Mouse (Mus musculus) intestine, postnatal 0 days (tissue): ENCODE measurements around the gene Hectd1. TPM values are rescaled to one million over a fixed set of nuclear protein-coding genes. Genes with fewer than 3 reads are reported as not detected.

ENCODE experiments used
- ATAC-seq: fragments of 200-750 bp; cut with Nextera tagmentation; 2 replicates; pipeline ENCODE4 v1.8.0; 2017; ENCODE audit warnings: mild to moderate bottlenecking, moderate TSS enrichment, moderate library complexity
- H3K27ac ChIP-seq: fragments of 300-500 bp; sonication (generic); 2 replicates; pipeline ENCODE4 v1.5.1; 2014; ENCODE audit warnings: mild to moderate bottlenecking, low read depth, low read length, moderate library complexity
- H3K27me3 ChIP-seq: fragments of 300-500 bp; sonication (generic); replicated peaks from 2 replicates; pipeline ENCODE4 v1.6.1; 2014; ENCODE audit warnings: low read length, mixed read lengths; ENCODE audit not compliant: control insufficient read depth, insufficient read depth
- H3K36me3 ChIP-seq: fragments of 300-500 bp; sonication (generic); 2 replicates; pipeline ENCODE4 v1.6.1; 2014; ENCODE audit warnings: mild to moderate bottlenecking, moderate library complexity; ENCODE audit not compliant: control insufficient read depth, insufficient read depth
- H3K4me1 ChIP-seq: fragments of 300-500 bp; sonication (generic); replicated peaks from 2 replicates; pipeline ENCODE4 v1.6.1; 2014; ENCODE audit warnings: antibody characterized with exemption, low read length, mixed read lengths; ENCODE audit not compliant: control insufficient read depth, insufficient read depth
- H3K4me2 ChIP-seq: fragments of 300-500 bp; sonication (generic); replicated peaks from 2 replicates; pipeline ENCODE4 v1.6.1; 2014; ENCODE audit warnings: low read depth, mild to moderate bottlenecking, moderate library complexity
- H3K4me3 ChIP-seq: fragments of 300-500 bp; sonication (generic); 2 replicates; pipeline ENCODE4 v1.5.1; 2014; ENCODE audit warnings: low read depth, low read length
- H3K9ac ChIP-seq: fragments of 300-500 bp; sonication (generic); 2 replicates; pipeline ENCODE4 v1.6.1; 2014; ENCODE audit warnings: mild to moderate bottlenecking, low read depth, low read length
- H3K9me3 ChIP-seq: fragments of 300-500 bp; sonication (generic); 2 replicates; pipeline ENCODE4 v1.6.1; 2016; ENCODE audit warnings: mixed run types; ENCODE audit not compliant: control insufficient read depth
- CTCF ChIP-seq: sonication (generic); IDR thresholded peaks from 2 replicates; pipeline ENCODE4 v1.5.1; 2016; ENCODE audit warnings: low read depth, mild to moderate bottlenecking, control low read depth, antibody characterized with exemption, moderate library complexity
- WGBS: fragments of 180-500 bp; shearing (Covaris S2); extraction: QIAGEN DNeasy Blood & Tissue Kit; methylation state at CpG from one replicate; pipeline ENCODE4 v1.1.7; 2014; 5-methylcytosine and 5-hydroxymethylcytosine counted together
- polyA plus RNA-seq: library from polyadenylated mRNA; unstranded; fragments of >200 nt; fragmentation: Nextera tagmentation; extraction: Ambion mirVana; gene quantifications from 2 replicates; pipeline ENCODE4 v1.2.1, GENCODE M21; 2015

Gene Hectd1
- 16.8 and 20.9 TPM in 2 replicates for polyA plus RNA-seq

GRCm38 (mm10) chr12:51829290-51830076, at the start of gene Hectd1:
TSS of gene Hectd1 (minus strand) at chr12:51829536.
- H3K9ac ChIP-seq: peak within 1 kb of the TSS; percentile 94
- H3K27me3 ChIP-seq: no peaks in the 10 kb centered on the region
- peak within 1 kb of the TSS; percentile 80 for H3K4me2 ChIP-seq
- H3K9me3 ChIP-seq: no peaks in the 10 kb centered on the region
- under 1% methylated on average over 68 of the region's 114 CpGs for WGBS
- peak; percentile 93 for ATAC-seq
- H3K4me3 ChIP-seq: peak within 1 kb of the TSS; percentile 91
- peak; percentile 40 for TF ChIP-seq CTCF
- H3K27ac ChIP-seq: peak within 1 kb of the TSS; percentile 100
- peaks cover 10% of the 10 kb centered on the region; the same call in 1 of the 2 replicates for H3K36me3 ChIP-seq
- H3K4me1 ChIP-seq: no peaks in the 10 kb centered on the region

- Histone ChIP-seq H3K9me3 (no peaks in the 10 kb centered on the region), H3K27me3 (no peaks in the 10 kb centered on the region), H3K9ac (no peak overlapping the region), H3K36me3 (no peaks in the 10 kb centered on the region; the same call in 1 of the 2 replicates), H3K4me3 (no peak overlapping the region), H3K4me1 (no peaks in the 10 kb centered on the region), H3K4me2 (no peak overlapping the region), H3K27ac (no peak overlapping the region)
- 61% methylated on average over 11 of the region's 11 CpGs for WGBS
- no peak for TF ChIP-seq CTCF
- ATAC-seq: peak; percentile 64
Measured at GRCm38 (mm10) chr12:51871446-51872144, 42.3 kb upstream of the Hectd1 start.

GRCm38 (mm10) chr12:51869511-51869910, 40.2 kb upstream of the Hectd1 start:
- ATAC-seq: no peak
- Histone ChIP-seq H3K27ac (no peak overlapping the region), H3K4me2 (no peak overlapping the region), H3K4me3 (no peak overlapping the region), H3K9me3 (no peaks in the 10 kb centered on the region), H3K36me3 (no peaks in the 10 kb centered on the region), H3K4me1 (no peaks in the 10 kb centered on the region), H3K9ac (no peak overlapping the region), H3K27me3 (no peaks in the 10 kb centered on the region)
- no peak for TF ChIP-seq CTCF
- 55% methylated on average over 3 of the region's 3 CpGs for WGBS

GRCm38 (mm10) chr12:51867076-51867475, 37.7 kb upstream of the Hectd1 start:
- TF ChIP-seq CTCF: no peak
- Histone ChIP-seq H3K9me3 (no peaks in the 10 kb centered on the region), H3K27ac (no peak overlapping the region), H3K4me2 (no peak overlapping the region), H3K4me3 (no peak overlapping the region), H3K4me1 (no peaks in the 10 kb centered on the region), H3K36me3 (no peaks in the 10 kb centered on the region), H3K27me3 (no peaks in the 10 kb centered on the region), H3K9ac (no peak overlapping the region)
- 82% methylated on average over 8 of the region's 8 CpGs for WGBS
- no peak for ATAC-seq

- Histone ChIP-seq H3K9ac (no peak overlapping the region), H3K4me3 (no peak overlapping the region), H3K27me3 (no peaks in the 10 kb centered on the region), H3K9me3 (no peaks in the 10 kb centered on the region), H3K36me3 (no peaks in the 10 kb centered on the region), H3K4me2 (no peak overlapping the region), H3K4me1 (no peaks in the 10 kb centered on the region), H3K27ac (peak overlapping the region; percentile 58)
- no peak for ATAC-seq
- TF ChIP-seq CTCF: no peak
- WGBS: 63% methylated on average over 13 of the region's 13 CpGs
Measured at GRCm38 (mm10) chr12:51866226-51866910, 37.0 kb upstream of the Hectd1 start.

GRCm38 (mm10) chr12:51865790-51866179, 36.4 kb upstream of the Hectd1 start:
- no peak overlapping the region for H3K4me2 ChIP-seq
- no peaks in the 10 kb centered on the region for H3K36me3 ChIP-seq
- peak; percentile 81 for ATAC-seq
- 24% methylated on average over 4 of the region's 4 CpGs for WGBS
- no peak for TF ChIP-seq CTCF
- no peak overlapping the region for H3K4me3 ChIP-seq
- peak overlapping the region; percentile 58 for H3K27ac ChIP-seq
- H3K4me1 ChIP-seq: no peaks in the 10 kb centered on the region
- H3K27me3 ChIP-seq: no peaks in the 10 kb centered on the region
- H3K9me3 ChIP-seq: no peaks in the 10 kb centered on the region
- no peak overlapping the region for H3K9ac ChIP-seq
